Mouse (Mus musculus) stomach, embryonic 16.5 days (tissue): ENCODE measurements around the gene Rab5c. TPM values are rescaled to one million over a fixed set of nuclear protein-coding genes. Genes with fewer than 3 reads are reported as not detected.

Experiments
- ATAC-seq: fragments of 200-750 bp; cut with Nextera tagmentation; 2 replicates; pipeline ENCODE4 v1.8.0; 2017; ENCODE audit warnings: moderate number of reproducible peaks, moderate TSS enrichment; ENCODE audit not compliant: insufficient read depth, low FRiP score
- H3K27ac ChIP-seq: fragments of 300-500 bp; sonication (generic); 2 replicates; pipeline ENCODE4 v1.5.1; 2014; ENCODE audit warnings: low read length
- H3K27me3 ChIP-seq: fragments of 300-500 bp; sonication (generic); 2 replicates; pipeline ENCODE4 v1.6.1; 2014; ENCODE audit warnings: low read length, control low read depth, mixed read lengths; ENCODE audit not compliant: control insufficient read depth, insufficient read depth
- H3K36me3 ChIP-seq: fragments of 300-500 bp; sonication (generic); 2 replicates; pipeline ENCODE4 v1.6.1; 2014; ENCODE audit warnings: low read length; ENCODE audit not compliant: control insufficient read depth, insufficient read depth
- H3K4me1 ChIP-seq: fragments of 300-500 bp; sonication (generic); 2 replicates; pipeline ENCODE4 v1.6.1; 2014; ENCODE audit warnings: low read length, control low read depth, mixed read lengths; ENCODE audit not compliant: control insufficient read depth, insufficient read depth
- H3K4me2 ChIP-seq: fragments of 300-500 bp; sonication (generic); 2 replicates; pipeline ENCODE4 v1.6.1; 2014; ENCODE audit warnings: low read depth, low read length, mixed read lengths
- H3K4me3 ChIP-seq: fragments of 300-500 bp; sonication (generic); replicated peaks from 2 replicates; pipeline ENCODE4 v1.5.1; 2014; ENCODE audit warnings: mild to moderate bottlenecking, low read length
- H3K9ac ChIP-seq: fragments of 300-500 bp; sonication (generic); 2 replicates; pipeline ENCODE4 v1.6.1; 2014; ENCODE audit warnings: low read length
- H3K9me3 ChIP-seq: fragments of 300-500 bp; sonication (generic); replicated peaks from 2 replicates; pipeline ENCODE4 v1.6.1; 2016; ENCODE audit warnings: low read length, control low read depth; ENCODE audit not compliant: control insufficient read depth
- WGBS: fragments of 180-500 bp; shearing (Covaris S2); extraction: QIAGEN DNeasy Blood & Tissue Kit; methylation state at CpG from one replicate; pipeline ENCODE4 v1.1.7; 2014; 5-methylcytosine and 5-hydroxymethylcytosine counted together
- polyA plus RNA-seq: library from polyadenylated mRNA; unstranded; fragments of >200 nt; fragmentation: Nextera tagmentation; extraction: Ambion mirVana; gene quantifications from 2 replicates; pipeline ENCODE4 v1.2.1, GENCODE M21; 2015

The Rab5c gene
- polyA plus RNA-seq, 1 experiment from 2014 or later = 33.9 TPM

DNA sequence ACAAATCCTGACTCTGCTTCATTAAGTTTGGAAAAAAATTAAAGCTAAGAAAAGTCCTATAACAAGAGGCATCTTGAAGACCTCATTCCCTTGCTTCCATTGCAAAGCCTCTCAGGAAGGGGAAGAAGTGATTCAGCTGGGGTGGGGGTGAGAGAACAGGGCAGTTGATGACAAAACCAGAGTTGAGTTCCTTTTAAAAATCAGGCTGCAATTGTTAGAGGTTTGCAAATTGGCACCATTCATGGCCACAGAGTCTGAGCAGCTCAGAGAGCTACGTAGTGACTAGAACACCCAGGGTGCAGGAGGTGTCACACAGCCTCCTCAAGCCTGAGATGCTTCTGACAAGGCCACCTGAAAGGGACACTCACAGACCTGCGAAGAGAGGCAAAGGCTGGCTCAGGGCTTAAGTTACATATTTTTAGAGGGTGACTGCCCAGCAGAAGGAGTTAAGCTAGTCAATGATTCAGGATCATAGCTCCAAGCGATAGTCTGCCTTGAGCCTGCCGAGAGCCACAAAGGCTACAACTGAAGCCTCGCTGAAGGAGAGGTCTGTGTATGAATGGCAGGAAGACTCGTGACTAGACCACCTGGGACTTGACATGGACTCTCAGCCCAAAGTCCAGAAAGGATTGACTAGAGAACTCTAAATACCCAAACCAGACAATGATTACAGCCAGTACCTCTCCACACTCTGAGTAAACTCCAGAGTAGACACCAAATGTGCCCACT is 7.4 kb downstream of the Rab5c start:
- no peak overlapping the region for H3K4me3 ChIP-seq
- H3K27ac ChIP-seq = no peak overlapping the region
- H3K4me2 ChIP-seq = no peak overlapping the region
- H3K9me3 ChIP-seq = no peaks in the 10 kb centered on the region
- no peaks in the 10 kb centered on the region for H3K27me3 ChIP-seq
- 83% methylated on average over 6 of the region's 6 CpGs for WGBS
- H3K36me3 ChIP-seq = no peaks in the 10 kb centered on the region
- H3K9ac ChIP-seq = no peak overlapping the region
- ATAC-seq = no peak
- H3K4me1 ChIP-seq = peaks cover 1% of the 10 kb centered on the region

GRCm38 (mm10) chr11:100729976-100730375 is 8.0 kb downstream of the Rab5c start:
- H3K36me3 ChIP-seq = no peaks in the 10 kb centered on the region
- ATAC-seq = no peak
- H3K9me3 ChIP-seq = no peaks in the 10 kb centered on the region

GRCm38 (mm10) chr11:100728601-100729000 is 9.4 kb downstream of the Rab5c start:
- no peak for ATAC-seq
- no peaks in the 10 kb centered on the region for H3K9me3 ChIP-seq
- H3K9ac ChIP-seq = no peak overlapping the region
- H3K27me3 ChIP-seq = no peaks in the 10 kb centered on the region
- no peak overlapping the region for H3K4me2 ChIP-seq
- no peak overlapping the region for H3K4me3 ChIP-seq
- no peaks in the 10 kb centered on the region for H3K36me3 ChIP-seq
- peaks cover 9% of the 10 kb centered on the region for H3K4me1 ChIP-seq
- WGBS = 70% methylated on average over 6 of the region's 6 CpGs
- no peak overlapping the region for H3K27ac ChIP-seq

More at GRCm38 (mm10) chr11:100729976-100730375, 8.0 kb downstream of the Rab5c start:
- WGBS = 82% methylated on average over 4 of the region's 4 CpGs
- no peak overlapping the region for H3K27ac ChIP-seq
- no peak overlapping the region for H3K9ac ChIP-seq
- H3K4me1 ChIP-seq = peaks cover 5% of the 10 kb centered on the region
- no peaks in the 10 kb centered on the region for H3K27me3 ChIP-seq
- H3K4me3 ChIP-seq = no peak overlapping the region
- H3K4me2 ChIP-seq = no peak overlapping the region

GRCm38 (mm10) chr11:100727201-100727600 is 10.8 kb downstream of the Rab5c start:
- no peak overlapping the region for H3K27ac ChIP-seq
- 94% methylated on average over 3 of the region's 3 CpGs for WGBS

DNA sequence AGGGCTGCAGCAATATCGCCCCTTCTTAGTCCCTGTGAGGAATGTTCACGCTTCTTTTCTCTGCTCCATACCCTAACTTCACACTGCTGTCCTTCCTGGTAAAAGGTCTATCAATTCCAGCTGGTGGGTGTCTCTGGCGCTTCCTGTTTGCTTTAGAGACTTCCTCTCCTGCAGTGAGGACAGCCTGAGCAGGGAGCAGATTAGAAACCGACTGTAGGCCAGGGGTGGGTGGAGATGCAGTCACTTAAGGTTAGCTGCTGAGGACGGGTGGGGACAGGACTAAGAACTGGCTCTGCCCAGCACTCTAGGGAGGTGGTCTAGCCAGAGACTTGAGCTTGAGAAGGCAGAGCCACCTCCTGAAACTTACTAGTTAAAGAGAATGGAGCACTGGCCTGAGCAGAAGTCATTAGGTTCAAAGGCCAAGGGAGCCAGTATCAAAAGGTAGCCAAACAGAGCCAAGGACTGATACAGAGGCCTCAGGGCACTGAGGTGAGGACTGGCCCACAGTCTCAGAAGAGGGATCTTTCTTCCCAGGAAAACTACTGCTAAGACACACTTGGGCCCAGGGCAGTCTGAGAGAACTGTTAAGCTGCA is 13.0 kb downstream of the Rab5c start:
- peaks cover 28% of the 10 kb centered on the region for H3K4me1 ChIP-seq
- H3K36me3 ChIP-seq = no peaks in the 10 kb centered on the region
- H3K27ac ChIP-seq = peak overlapping the region; percentile 75
- peak overlapping the region; percentile 55 for H3K9ac ChIP-seq
- no peaks in the 10 kb centered on the region for H3K27me3 ChIP-seq
- 0 out of 2 replicates have a peak overlapping the region, but pooled peaks have one; percentile 4 for H3K4me2 ChIP-seq
- H3K9me3 ChIP-seq = no peaks in the 10 kb centered on the region
- WGBS = 13% methylated on average over 5 of the region's 5 CpGs
- H3K4me3 ChIP-seq = no peak overlapping the region
- peak; percentile 56; the same call in 1 of the 2 replicates for ATAC-seq

More at GRCm38 (mm10) chr11:100727201-100727600, 10.8 kb downstream of the Rab5c start:
- Histone ChIP-seq H3K27me3 (no peaks in the 10 kb centered on the region), H3K4me2 (no peak overlapping the region), H3K9ac (no peak overlapping the region), H3K4me3 (no peak overlapping the region), H3K9me3 (no peaks in the 10 kb centered on the region), H3K36me3 (no peaks in the 10 kb centered on the region), H3K4me1 (peaks cover 16% of the 10 kb centered on the region)
- ATAC-seq = no peak

DNA sequence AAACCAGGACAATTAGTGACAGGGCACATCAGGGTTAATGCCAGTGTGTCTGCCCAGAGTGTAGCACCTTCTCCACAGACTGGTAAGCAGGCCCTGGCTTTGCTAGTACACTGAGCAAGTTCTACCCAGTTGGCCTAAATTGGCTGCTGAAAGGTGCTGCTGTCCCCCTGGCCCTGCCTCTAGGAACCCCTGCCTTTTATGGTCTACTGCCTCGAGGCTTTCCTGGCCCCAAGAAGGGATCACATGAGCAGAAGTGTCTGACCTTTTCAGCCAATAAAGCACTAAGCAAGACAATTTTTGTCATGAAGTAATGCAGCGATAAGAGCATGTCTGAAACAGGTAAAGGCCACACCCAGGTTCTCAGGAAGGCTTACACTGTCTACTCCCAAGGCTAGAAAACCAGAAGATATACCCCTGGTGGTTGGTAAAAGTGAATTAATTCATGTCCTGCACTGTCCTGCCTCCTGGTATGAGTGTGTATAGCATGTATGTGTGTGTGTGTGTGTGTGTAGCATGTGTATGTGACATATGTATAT is 15.5 kb downstream of the Rab5c start:
- Histone ChIP-seq H3K4me3 (no peak overlapping the region), H3K27me3 (no peaks in the 10 kb centered on the region), H3K4me1 (peaks cover 28% of the 10 kb centered on the region), H3K9me3 (no peaks in the 10 kb centered on the region), H3K4me2 (no peak overlapping the region), H3K9ac (0 out of 2 replicates have a peak overlapping the region, but pooled peaks have one; percentile 4), H3K27ac (peak overlapping the region; percentile 64), H3K36me3 (no peaks in the 10 kb centered on the region)
- WGBS = 58% methylated on average over 2 of the region's 2 CpGs
- no peak for ATAC-seq

DNA sequence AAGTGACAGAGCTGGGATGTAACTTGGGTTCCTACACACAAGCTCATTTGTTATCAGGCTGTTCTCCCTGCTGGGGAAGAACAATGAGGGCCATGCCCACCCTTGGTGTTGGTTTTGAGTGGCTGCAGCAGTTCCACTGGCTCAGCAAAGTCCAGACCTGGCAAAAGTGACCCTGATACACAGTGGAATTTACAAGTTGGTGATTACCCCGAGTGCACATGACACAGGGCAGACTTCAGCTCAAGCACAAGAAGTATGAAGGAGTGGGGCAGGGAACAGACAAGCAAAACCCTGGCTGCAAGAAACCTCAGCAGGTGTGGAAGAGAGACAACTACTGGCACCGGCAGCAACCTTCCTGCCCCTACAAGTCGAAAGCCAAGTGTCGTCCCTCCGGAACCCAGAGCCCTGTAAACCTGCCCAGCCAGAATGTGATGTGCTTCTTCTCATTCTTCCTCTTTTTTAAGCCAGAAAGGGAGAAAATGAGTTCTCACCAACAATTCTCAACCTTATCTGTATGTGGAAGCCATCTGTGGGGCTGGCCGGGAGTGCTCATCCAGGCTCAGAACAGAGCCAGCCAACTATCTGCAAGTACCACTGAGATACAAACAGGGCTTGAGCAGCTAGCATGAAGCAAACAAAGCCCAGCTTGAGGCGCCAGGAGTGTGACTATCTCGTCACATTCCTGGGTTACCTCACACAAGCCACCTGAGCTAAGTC is 16.1 kb downstream of the Rab5c start:
- Histone ChIP-seq H3K27ac (peak overlapping the region; percentile 64), H3K4me1 (peaks cover 28% of the 10 kb centered on the region), H3K9me3 (no peaks in the 10 kb centered on the region), H3K27me3 (no peaks in the 10 kb centered on the region), H3K4me3 (no peak overlapping the region), H3K9ac (0 out of 2 replicates have a peak overlapping the region, but pooled peaks have one; percentile 4), H3K36me3 (no peaks in the 10 kb centered on the region), H3K4me2 (peak overlapping the region; percentile 14; the same call in 1 of the 2 replicates)
- 62% methylated on average over 8 of the region's 8 CpGs for WGBS
- no peak for ATAC-seq

DNA sequence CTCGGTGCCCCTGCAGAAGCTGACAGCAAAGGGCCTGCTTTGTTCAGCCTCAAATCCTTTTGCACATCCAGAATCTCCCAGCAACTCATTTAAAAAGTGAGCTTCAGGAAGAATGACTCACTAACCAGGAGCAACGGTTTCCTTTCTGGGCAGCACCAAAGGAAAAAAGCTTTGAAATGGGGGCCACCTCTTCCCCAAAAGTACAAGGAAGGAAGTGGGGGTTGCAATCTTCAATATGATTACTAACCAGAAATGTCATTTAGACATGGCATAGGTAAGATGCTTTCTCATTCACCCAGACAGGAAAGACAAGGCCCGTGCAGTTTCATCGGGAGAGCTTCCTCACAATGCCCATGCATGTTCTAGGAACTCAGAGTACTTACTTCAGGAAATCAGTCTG is 16.8 kb downstream of the Rab5c start:
- Histone ChIP-seq H3K27ac (peak overlapping the region; percentile 64), H3K36me3 (no peaks in the 10 kb centered on the region)
- WGBS = 59% methylated on average over 4 of the region's 4 CpGs

More for the DNA sequence above, 16.8 kb downstream of the Rab5c start:
- Histone ChIP-seq H3K4me1 (peaks cover 28% of the 10 kb centered on the region), H3K9ac (no peak overlapping the region), H3K4me3 (no peak overlapping the region), H3K27me3 (no peaks in the 10 kb centered on the region), H3K9me3 (no peaks in the 10 kb centered on the region), H3K4me2 (no peak overlapping the region)
- ATAC-seq = no peak
